Mouse (Mus musculus) neural tube, embryonic 10.5 days (tissue): Measurements from ENCODE around the gene Ube2u.
"Not testable (repeated sequence)": the region's sequence is repeated elsewhere in the genome, so short reads cannot be mapped to it uniquely, and the experiment has no call there.

Experiments used
- DNase-seq: peaks from one replicate; pipeline ENCODE4 v3.0.0-alpha.2; 2017; ENCODE audit warnings: low spot score; ENCODE audit errors: extremely low spot score

Gene Ube2u

GRCm38 (mm10) chr4:100478592-100479321, at the start of gene Ube2u:
Gene Ube2u, plus strand, starts transcription at chr4:100478849.
- peak; percentile 55 for DNase-seq

- DNase-seq: no peak
These were observed 49.2 kb upstream of the Ube2u start for GRCm38 (mm10) chr4:100429371-100429900.

- peak; percentile 9 for DNase-seq
These were observed 43.1 kb upstream of the Ube2u start for GRCm38 (mm10) chr4:100435281-100436168.

GRCm38 (mm10) chr4:100436169-100436547, 42.5 kb upstream of the Ube2u start:
- DNase-seq: no peak

- DNase-seq: no peak
These were observed 31.8 kb upstream of the Ube2u start for GRCm38 (mm10) chr4:100446897-100447296.

GRCm38 (mm10) chr4:100462493-100463120, 16.0 kb upstream of the Ube2u start:
- DNase-seq: peak; percentile 32

GRCm38 (mm10) chr4:100488447-100488846, 9.8 kb downstream of the Ube2u start:
- DNase-seq: no peak

GRCm38 (mm10) chr4:100495176-100495575, 16.5 kb downstream of the Ube2u start:
- no peak for DNase-seq

GRCm38 (mm10) chr4:100496521-100496920, 17.9 kb downstream of the Ube2u start:
- DNase-seq: no peak

- DNase-seq: no peak
These were observed 19.5 kb downstream of the Ube2u start for GRCm38 (mm10) chr4:100498192-100498591.

GRCm38 (mm10) chr4:100499037-100499601, 20.5 kb downstream of the Ube2u start:
- DNase-seq: not testable (repeated sequence)

- DNase-seq: no peak
These were observed 24.7 kb downstream of the Ube2u start for GRCm38 (mm10) chr4:100503337-100503736.

GRCm38 (mm10) chr4:100517646-100518045, 39.0 kb downstream of the Ube2u start:
- DNase-seq: no peak

- DNase-seq: peak; percentile 15
These were observed 43.9 kb downstream of the Ube2u start for GRCm38 (mm10) chr4:100522534-100522933.

- no peak for DNase-seq
These were observed 46.1 kb downstream of the Ube2u start for GRCm38 (mm10) chr4:100524741-100525140.

GRCm38 (mm10) chr4:100526296-100526695, 47.6 kb downstream of the Ube2u start:
- DNase-seq: no peak

GRCm38 (mm10) chr4:100527086-100527485, 48.4 kb downstream of the Ube2u start:
- DNase-seq: no peak

GRCm38 (mm10) chr4:100527554-100528001, 48.9 kb downstream of the Ube2u start:
- peak; percentile 48 for DNase-seq

- DNase-seq: no peak
These were observed 55.0 kb downstream of the Ube2u start for GRCm38 (mm10) chr4:100533607-100534006.

- no peak for DNase-seq
These were observed 56.3 kb downstream of the Ube2u start for GRCm38 (mm10) chr4:100534946-100535345.

GRCm38 (mm10) chr4:100537898-100538297, 59.2 kb downstream of the Ube2u start:
- peak; percentile 46 for DNase-seq
